Mouse (Mus musculus) MEL (cell line): ENCODE measurements at regions not wholly inside any gene's neighbourhood (a gene's known extent, or its start where the extent isn't known, plus 50 kb on each side); places are given as distances from the start of the nearest gene placed in this dataset.

ENCODE experiments used
- DNase-seq: peaks from one replicate; pipeline ENCODE4 v3.0.0; 2011; ENCODE audit warnings: low read depth, low spot score
- H3K27ac ChIP-seq: 2 replicates; pipeline ENCODE4 v1.5.1; 2012; ENCODE audit warnings: low read depth, mild to moderate bottlenecking, control low read depth, low read length, moderate library complexity; ENCODE audit not compliant: control insufficient read depth
- H3K27me3 ChIP-seq, 2 experiments: fragments of 150-350 bp in 1 of 2; sonication (generic) in 1 of 2; 2 replicates each; pipeline ENCODE4 v1.6.1; 2012; ENCODE audit warnings: low read length in 2 of 2, mild to moderate bottlenecking in 2 of 2, improper control_type of control experiment in 1 of 2, moderate library complexity in 1 of 2; ENCODE audit not compliant: insufficient read depth in 2 of 2, control insufficient read depth in 1 of 2
- H3K36me3 ChIP-seq, 2 experiments: 2 replicates each; pipeline ENCODE4 v1.6.1; 2012 to 2014; ENCODE audit warnings: low read length in 2 of 2, improper control_type of control experiment in 1 of 2, inconsistent platforms in 1 of 2, mild to moderate bottlenecking in 1 of 2; ENCODE audit not compliant: insufficient read depth in 2 of 2, control insufficient read depth in 1 of 2
- H3K4me1 ChIP-seq, 2 experiments: fragments of 150-350 bp in 1 of 2; sonication (generic) in 1 of 2; 2 replicates each; pipeline ENCODE4 v1.6.1; 2012; ENCODE audit warnings: low read length in 2 of 2, improper control_type of control experiment in 1 of 2, mild to moderate bottlenecking in 1 of 2; ENCODE audit not compliant: insufficient read depth in 2 of 2, control insufficient read depth in 1 of 2
- H3K4me3 ChIP-seq, 2 experiments: fragments of 150-350 bp in 1 of 2; sonication (generic) in 1 of 2; 2 replicates each; pipeline ENCODE4 v1.5.1; 2012; ENCODE audit warnings: low read depth in 2 of 2, low read length in 2 of 2, mild to moderate bottlenecking in 2 of 2, moderate library complexity in 2 of 2, control low read depth in 1 of 2, improper control_type of control experiment in 1 of 2; ENCODE audit not compliant: control insufficient read depth in 1 of 2, insufficient read depth in 1 of 2
- H3K79me2 ChIP-seq: 2 replicates; pipeline ENCODE4 v1.6.1; 2012; ENCODE audit warnings: mild to moderate bottlenecking, low read length, moderate library complexity; ENCODE audit not compliant: control insufficient read depth, poor library complexity, insufficient read depth
- H3K9ac ChIP-seq: 2 replicates; pipeline ENCODE4 v1.6.1; 2012; ENCODE audit warnings: low read depth, mild to moderate bottlenecking, control low read depth, low read length, moderate library complexity; ENCODE audit not compliant: control insufficient read depth, poor library complexity, severe bottlenecking
- H3K9me3 ChIP-seq: fragments of 150-350 bp; sonication (generic); replicated peaks from 2 replicates; pipeline ENCODE4 v1.6.1; 2012; ENCODE audit warnings: mild to moderate bottlenecking, low read length, improper control_type of control experiment, moderate library complexity; ENCODE audit not compliant: insufficient read depth
- CHD1 ChIP-seq: IDR thresholded peaks from 2 replicates; pipeline ENCODE4 v1.6.1; 2012; ENCODE audit warnings: low read depth, mild to moderate bottlenecking, inconsistent platforms, low read length, improper control_type of control experiment
- CHD2 ChIP-seq: IDR thresholded peaks from 2 replicates; pipeline ENCODE4 v1.6.1; 2011; ENCODE audit warnings: low read length, improper control_type of control experiment
- CTCF ChIP-seq, 3 experiments: IDR thresholded peaks in 2 of 3; conservative IDR thresholded peaks in 1 of 3; 2 replicates each; pipeline ENCODE4 v1.5.1; 2011 to 2012; ENCODE audit warnings: low read length in 3 of 3, low read depth in 2 of 3, mild to moderate bottlenecking in 2 of 3, improper control_type of control experiment in 1 of 3, inconsistent platforms in 1 of 3, mixed read lengths in 1 of 3, moderate library complexity in 1 of 3; ENCODE audit not compliant: control insufficient read depth in 1 of 3, insufficient read depth in 1 of 3, poor library complexity in 1 of 3, severe bottlenecking in 1 of 3
- ELF1 ChIP-seq: IDR thresholded peaks from 2 replicates; pipeline ENCODE4 v1.6.1; 2014; ENCODE audit warnings: low read depth, mild to moderate bottlenecking, inconsistent platforms, low read length, improper control_type of control experiment, moderate library complexity
- ETS1 ChIP-seq: IDR thresholded peaks from 2 replicates; pipeline ENCODE4 v1.6.1; 2012; ENCODE audit warnings: low read depth, mild to moderate bottlenecking, inconsistent platforms, low read length, improper control_type of control experiment, moderate library complexity
- GABPA ChIP-seq: IDR thresholded peaks from 2 replicates; pipeline ENCODE4 v1.6.1; 2012; ENCODE audit warnings: low read depth, mild to moderate bottlenecking, inconsistent platforms, low read length, improper control_type of control experiment, moderate library complexity
- HCFC1 ChIP-seq: IDR thresholded peaks from 2 replicates; pipeline ENCODE4 v1.6.1; 2012; ENCODE audit warnings: low read depth, mild to moderate bottlenecking, inconsistent platforms, low read length, improper control_type of control experiment, moderate library complexity
- JUND ChIP-seq: IDR thresholded peaks from 2 replicates; pipeline ENCODE4 v1.6.1; 2011; ENCODE audit warnings: low read depth, mild to moderate bottlenecking, improper control_type of control experiment, low read length
- KAT2A ChIP-seq: conservative IDR thresholded peaks from 2 replicates; pipeline ENCODE4 v1.6.1; 2012; ENCODE audit warnings: low read depth, low read length, improper control_type of control experiment, inconsistent platforms
- MAX ChIP-seq: IDR thresholded peaks from 2 replicates; pipeline ENCODE4 v1.6.1; 2011; ENCODE audit warnings: low read length, improper control_type of control experiment
- MAZ ChIP-seq: IDR thresholded peaks from 2 replicates; pipeline ENCODE4 v1.6.1; 2012; ENCODE audit warnings: low read depth, mild to moderate bottlenecking, inconsistent platforms, low read length, improper control_type of control experiment
- MEF2A ChIP-seq: IDR thresholded peaks from 2 replicates; pipeline ENCODE4 v1.6.1; 2014; ENCODE audit warnings: low read depth, mild to moderate bottlenecking, inconsistent platforms, low read length, improper control_type of control experiment; ENCODE audit not compliant: poor library complexity, insufficient replicate concordance, severe bottlenecking; ENCODE audit errors: extremely low read depth
- MYC ChIP-seq: IDR thresholded peaks from 2 replicates; pipeline ENCODE4 v1.6.1; 2011; ENCODE audit warnings: low read depth, mild to moderate bottlenecking, low read length, improper control_type of control experiment, moderate library complexity
- NRF1 ChIP-seq: IDR thresholded peaks from 2 replicates; pipeline ENCODE4 v1.6.1; 2014; ENCODE audit warnings: low read depth, mild to moderate bottlenecking, inconsistent platforms, low read length, improper control_type of control experiment, moderate library complexity; ENCODE audit not compliant: poor library complexity, insufficient read depth, severe bottlenecking
- POLR2A ChIP-seq, 2 experiments: IDR thresholded peaks; 2 replicates each; pipeline ENCODE4 v1.6.1; 2011 to 2012; ENCODE audit warnings: low read length in 2 of 2, mild to moderate bottlenecking in 2 of 2, control low read depth in 1 of 2, improper control_type of control experiment in 1 of 2, low read depth in 1 of 2, moderate library complexity in 1 of 2; ENCODE audit not compliant: control insufficient read depth in 1 of 2, insufficient read depth in 1 of 2, poor library complexity in 1 of 2
- POLR2AphosphoS2 ChIP-seq: IDR thresholded peaks from 2 replicates; pipeline ENCODE4 v1.6.1; 2011; ENCODE audit warnings: low read length, improper control_type of control experiment
- RAD21 ChIP-seq: IDR thresholded peaks from 2 replicates; pipeline ENCODE4 v1.6.1; 2011; ENCODE audit warnings: mild to moderate bottlenecking, low read depth, low read length, improper control_type of control experiment
- USF2 ChIP-seq, 2 experiments: IDR thresholded peaks; 2 replicates each; pipeline ENCODE4 v1.6.1; 2011 to 2012; ENCODE audit warnings: improper control_type of control experiment in 2 of 2, low read length in 2 of 2, borderline replicate concordance in 1 of 2, inconsistent platforms in 1 of 2, low read depth in 1 of 2, mild to moderate bottlenecking in 1 of 2; ENCODE audit not compliant: insufficient read depth in 1 of 2
- ZMIZ1 ChIP-seq: IDR thresholded peaks from 2 replicates; pipeline ENCODE4 v1.6.1; 2012; ENCODE audit warnings: low read depth, mild to moderate bottlenecking, inconsistent platforms, low read length, improper control_type of control experiment, moderate library complexity

DNA sequence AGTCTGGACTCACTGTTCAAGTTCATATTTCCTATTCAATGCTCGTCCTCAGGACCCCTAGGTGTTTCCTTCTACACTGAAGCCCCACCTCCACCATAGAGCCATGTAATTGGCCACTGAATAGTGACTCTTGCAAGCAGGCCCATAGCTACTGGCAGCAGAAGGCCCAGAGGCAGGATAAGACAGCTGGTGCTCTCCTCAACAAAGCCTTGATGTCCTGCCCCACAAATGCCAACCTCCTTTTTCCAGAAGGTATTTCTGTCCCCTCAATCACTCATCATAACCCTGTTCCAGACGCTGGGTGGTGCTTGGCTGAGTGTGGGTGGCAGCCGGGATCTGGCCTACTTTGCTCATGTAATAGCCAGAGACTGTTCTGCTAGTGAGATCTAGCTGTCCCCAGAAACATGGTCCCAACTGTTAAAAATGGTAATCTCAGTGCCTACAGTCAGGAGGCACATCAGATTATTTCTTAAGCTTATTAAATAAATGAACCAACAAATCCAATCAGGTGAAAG is 530.9 kb downstream of the 1810013L24Rik start:
- Histone ChIP-seq H3K79me2 (no peaks in the 10 kb centered on the region), H3K36me3 (no peaks in the 10 kb centered on the region), H3K9ac (no peak overlapping the region), H3K4me3 (no peak overlapping the region)
- TF ChIP-seq POLR2A (IDR thresholded peaks at IDR 0.05; ENCODE audit: control insufficient read depth in 1 of 2, insufficient read depth in 1 of 2, low read depth in 1 of 2, low read length in 2 of 2, poor library complexity in 1 of 2) (no peak), HCFC1 (no peak), MAX (no peak), ETS1 (no peak), CHD1 (no peak), NRF1 (no peak), RAD21 (no peak), MAZ (no peak), ZMIZ1 (no peak), POLR2AphosphoS2 (no peak), JUND (no peak), USF2 (IDR thresholded peaks at IDR 0.05; ENCODE audit: borderline replicate concordance in 1 of 2, insufficient read depth in 1 of 2, low read depth in 1 of 2, low read length in 2 of 2) (no peak), CTCF (IDR thresholded peaks at IDR 0.05 in 2 of 3, conservative IDR thresholded peaks at IDR 0.05 in 1 of 3; ENCODE audit: control insufficient read depth in 1 of 3, insufficient read depth in 1 of 3, low read depth in 2 of 3, low read length in 3 of 3, poor library complexity in 1 of 3, severe bottlenecking in 1 of 3) (no peak), MEF2A (no peak), GABPA (no peak), CHD2 (no peak)
- TF ChIP-seq, all 39 proteins: peak for 0
- no peaks in the 10 kb centered on the region for H3K4me1 ChIP-seq
- no peaks in the 10 kb centered on the region for H3K27me3 ChIP-seq
- DNase-seq = no peak
- H3K27ac ChIP-seq = no peak overlapping the region
- H3K9me3 ChIP-seq = no peaks in the 10 kb centered on the region

DNA sequence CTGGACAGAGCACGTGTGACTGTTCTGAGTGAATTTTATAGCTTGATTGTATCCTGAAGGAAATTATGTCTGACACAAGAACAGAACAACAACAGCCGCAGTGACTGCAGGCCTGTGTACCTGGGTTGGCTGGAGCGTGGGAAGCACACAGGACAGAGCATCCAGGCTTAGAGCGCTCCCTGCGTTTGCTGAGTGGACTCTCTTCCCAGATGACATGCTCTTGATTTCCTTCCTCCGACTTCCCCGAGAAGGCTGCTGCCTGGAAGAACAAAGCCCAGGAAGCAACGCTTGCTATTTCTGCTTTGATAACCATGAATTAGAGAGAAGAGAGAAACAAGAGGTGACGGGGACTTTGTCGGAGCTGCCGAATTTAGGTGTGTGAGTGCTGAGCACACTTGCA is 532.2 kb downstream of the 1810013L24Rik start:
- Histone ChIP-seq H3K4me1 (no peaks in the 10 kb centered on the region), H3K36me3 (no peaks in the 10 kb centered on the region), H3K79me2 (no peaks in the 10 kb centered on the region), H3K9ac (no peak overlapping the region), H3K27ac (no peak overlapping the region), H3K9me3 (no peaks in the 10 kb centered on the region), H3K27me3 (no peaks in the 10 kb centered on the region), H3K4me3 (no peak overlapping the region)
- no peak for DNase-seq
- TF ChIP-seq MYC (no peak), ETS1 (no peak), ELF1 (no peak), USF2 (IDR thresholded peaks at IDR 0.05; ENCODE audit: borderline replicate concordance in 1 of 2, insufficient read depth in 1 of 2, low read depth in 1 of 2, low read length in 2 of 2) (no peak), HCFC1 (no peak), KAT2A (no peak)
